In genomic region chr2:4651500-4652285, GRCm38 (mm10) we compare ENCODE assay signal across 8 mouse cellular contexts. TPM values are rescaled to one million over a fixed set of nuclear protein-coding genes. Genes with fewer than 3 reads are reported as not detected.
DNase-seq lines count a peak whose midpoint lies in the region; ATAC-seq lines count a peak whose summit lies in the region.

Prpf18 (minus strand) TSS chr2:4652113.

- DNase-seq in CD8-positive naive resting alpha-beta T cell, adult 2 months (ENCODE audit: low read depth in 2 of 2, low spot score in 2 of 2): peak; percentile 91 to 94
- DNase-seq in c-Kit-positive CD71-negative TER-119-negative erythroid progenitor cells, embryonic 14.5 days (ENCODE audit: low read depth): peak; percentile 88
- peak; percentile 91 for DNase-seq in forebrain, embryonic 11.5 days (ENCODE audit: low spot score)
- peak; percentile 89 to 94 for DNase-seq in kidney, postnatal 36 days
- peak; percentile 84 for DNase-seq in telencephalon, adult 2 months (ENCODE audit: low read depth, low spot score)

- WGBS in forebrain, embryonic 11.5 days: 2% methylated on average over 40 of the region's 40 CpGs
- 1% methylated on average over 40 of the region's 40 CpGs for WGBS in heart, embryonic 16.5 days
- under 1% methylated on average over 40 of the region's 40 CpGs for WGBS in liver, embryonic 15.5 days (ENCODE audit: insufficient replicate concordance)
- WGBS in neural tube, embryonic 12.5 days: 1% methylated on average over 40 of the region's 40 CpGs

- H3K9ac ChIP-seq in forebrain, embryonic 11.5 days (ENCODE audit: low read length): peak within 1 kb of the TSS; percentile 69
- H3K9ac ChIP-seq in heart, embryonic 16.5 days (ENCODE audit: low read length): peak within 1 kb of the TSS; percentile 78
- H3K9ac ChIP-seq in liver, embryonic 15.5 days: peak within 1 kb of the TSS; percentile 90
- peak within 1 kb of the TSS; percentile 83 for H3K9ac ChIP-seq in neural tube, embryonic 12.5 days

- peak; percentile 82 for ATAC-seq in forebrain, embryonic 11.5 days (replicated peaks; ENCODE audit: low FRiP score)
- ATAC-seq in heart, embryonic 16.5 days (replicated peaks; ENCODE audit: extremely low read depth, insufficient read depth, low FRiP score): peak; percentile 85
- peak; percentile 90 for ATAC-seq in liver, embryonic 15.5 days (ENCODE audit: insufficient read depth)
- peak; percentile 88 for ATAC-seq in neural tube, embryonic 12.5 days (ENCODE audit: low FRiP score, low read depth)

- H3K9me3 ChIP-seq in forebrain, embryonic 11.5 days (ENCODE audit: control insufficient read depth, low read length): no peaks in the 10 kb centered on the region
- no peaks in the 10 kb centered on the region for H3K9me3 ChIP-seq in heart, embryonic 16.5 days (replicated peaks; ENCODE audit: control insufficient read depth, low read length)
- no peaks in the 10 kb centered on the region for H3K9me3 ChIP-seq in liver, embryonic 15.5 days (replicated peaks)
- H3K9me3 ChIP-seq in neural tube, embryonic 12.5 days: no peaks in the 10 kb centered on the region

- H3K4me2 ChIP-seq in forebrain, embryonic 11.5 days (ENCODE audit: low read depth, low read length, severe bottlenecking): peak within 1 kb of the TSS; percentile 73
- peak within 1 kb of the TSS; percentile 88 for H3K4me2 ChIP-seq in heart, embryonic 16.5 days (ENCODE audit: low read depth, low read length)
- H3K4me2 ChIP-seq in liver, embryonic 15.5 days: peak within 1 kb of the TSS; percentile 77
- H3K4me2 ChIP-seq in neural tube, embryonic 12.5 days (replicated peaks): peak within 1 kb of the TSS; percentile 85

- no peak within 1 kb of the TSS for H3K27ac ChIP-seq in forebrain, embryonic 11.5 days (ENCODE audit: low read depth, low read length)
- H3K27ac ChIP-seq in heart, embryonic 16.5 days (ENCODE audit: low read length): peak within 1 kb of the TSS; percentile 29
- H3K27ac ChIP-seq in liver, embryonic 15.5 days (replicated peaks): peak within 1 kb of the TSS; percentile 86
- H3K27ac ChIP-seq in neural tube, embryonic 12.5 days: peak within 1 kb of the TSS; percentile 50

- H3K4me1 ChIP-seq in forebrain, embryonic 11.5 days (replicated peaks; ENCODE audit: control insufficient read depth, insufficient read depth, low read length): peaks cover 3% of the 10 kb centered on the region; the same call in 1 of the 2 replicates
- H3K4me1 ChIP-seq in heart, embryonic 16.5 days (ENCODE audit: control insufficient read depth, insufficient read depth, low read length): peaks cover 6% of the 10 kb centered on the region
- peaks cover 17% of the 10 kb centered on the region for H3K4me1 ChIP-seq in liver, embryonic 15.5 days (replicated peaks)
- H3K4me1 ChIP-seq in neural tube, embryonic 12.5 days: peaks cover 15% of the 10 kb centered on the region

- H3K4me3 ChIP-seq in forebrain, embryonic 11.5 days (ENCODE audit: low read depth, low read length): peak within 1 kb of the TSS; percentile 73
- peak within 1 kb of the TSS; percentile 99 for H3K4me3 ChIP-seq in heart, embryonic 16.5 days (ENCODE audit: low read length)
- peak within 1 kb of the TSS; percentile 86 for H3K4me3 ChIP-seq in liver, embryonic 15.5 days (replicated peaks)
- H3K4me3 ChIP-seq in neural tube, embryonic 12.5 days: peak within 1 kb of the TSS; percentile 91

- no peaks in the 10 kb centered on the region for H3K27me3 ChIP-seq in forebrain, embryonic 11.5 days (ENCODE audit: control insufficient read depth, insufficient read depth, low read length)
- H3K27me3 ChIP-seq in heart, embryonic 16.5 days (ENCODE audit: control insufficient read depth, insufficient read depth, low read length): no peaks in the 10 kb centered on the region
- no peaks in the 10 kb centered on the region for H3K27me3 ChIP-seq in liver, embryonic 15.5 days
- H3K27me3 ChIP-seq in neural tube, embryonic 12.5 days (replicated peaks): no peaks in the 10 kb centered on the region

- no peaks in the 10 kb centered on the region for H3K36me3 ChIP-seq in forebrain, embryonic 11.5 days (ENCODE audit: control insufficient read depth, insufficient read depth, low read length)
- H3K36me3 ChIP-seq in heart, embryonic 16.5 days (ENCODE audit: control insufficient read depth, insufficient read depth): peaks cover 6% of the 10 kb centered on the region; the same call in 1 of the 2 replicates
- peaks cover 11% of the 10 kb centered on the region for H3K36me3 ChIP-seq in liver, embryonic 15.5 days (replicated peaks)
- peaks cover 8% of the 10 kb centered on the region for H3K36me3 ChIP-seq in neural tube, embryonic 12.5 days

RNA-seq across cellular contexts. Expression of gene Prpf18, which starts in this region (rescaled TPM):
- polyA plus RNA-seq in forebrain, embryonic 11.5 days (2014; fragmentation: Nextera tagmentation; extraction: Ambion mirVana): 50.2 and 50.4 TPM in 2 replicates
- polyA plus RNA-seq in heart, embryonic 16.5 days (2015; fragmentation: Nextera tagmentation; extraction: Ambion mirVana): 28.3 and 34.2 TPM in 2 replicates
- polyA plus RNA-seq in liver, embryonic 15.5 days (2015; fragmentation: Nextera tagmentation; extraction: Ambion mirVana): 27.2 and 27.4 TPM in 2 replicates
- polyA plus RNA-seq in neural tube, embryonic 12.5 days (2016; fragmentation: Nextera tagmentation; extraction: Ambion mirVana): 53.7 and 54.1 TPM in 2 replicates
